Mouse (Mus musculus) B cell, adult 2 months (primary cell): ENCODE measurements around the gene Mt1.
A peak's percentile ranks its signal among the peaks of the same experiment; 100 is the strongest.

Experiments
- DNase-seq, 2 experiments: peaks; one replicate each; pipeline ENCODE4 v3.0.0; 2022

Mt1 gene

GRCm38 (mm10) chr8:94209639-94210038 lies 30.8 kb downstream of the Mt1 start:
- no peak for DNase-seq

GRCm38 (mm10) chr8:94210225-94210624 lies 31.3 kb downstream of the Mt1 start:
- DNase-seq: no peak

DNA sequence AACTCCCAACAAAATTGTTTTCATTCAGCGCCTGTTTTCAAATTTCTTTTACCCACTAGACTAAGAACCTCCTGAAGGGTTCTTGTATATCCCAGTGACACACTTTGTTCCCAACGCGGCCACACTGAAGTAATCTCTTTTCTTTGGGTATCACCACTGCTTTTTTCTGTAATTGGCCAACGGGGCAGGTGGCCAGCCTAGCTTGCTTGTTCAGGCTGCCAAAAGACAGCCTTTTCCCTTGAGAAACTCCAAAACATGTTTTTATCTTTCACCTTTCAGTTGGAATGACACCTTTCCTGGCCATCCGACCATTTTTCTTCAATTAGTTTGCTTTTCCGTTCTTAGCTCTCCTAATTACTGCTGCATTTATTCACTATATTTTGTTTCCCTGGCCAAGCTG lies 34.9 kb downstream of the Mt1 start:
- no peak for DNase-seq

- DNase-seq: peak; percentile 92 to 94
These were observed 35.6 kb downstream of the Mt1 start, which contains the start of gene Nup93 for GRCm38 (mm10) chr8:94214252-94215173. Nup93 (plus strand) TSS chr8:94214564.

GRCm38 (mm10) chr8:94227381-94227939 lies 48.6 kb downstream of the Mt1 start:
- DNase-seq: no peak
